Mouse (Mus musculus) brown adipose tissue, adult 24 weeks (tissue): ENCODE results near the gene Gprin3. TPM values are rescaled to one million over a fixed set of nuclear protein-coding genes. Genes with fewer than 3 reads are reported as not detected.

ENCODE experiments used
- H3K27ac ChIP-seq: fragments of 200-500 bp; replicated peaks from 2 replicates; pipeline ENCODE4 v1.5.1; 2012; ENCODE audit warnings: low read depth, mild to moderate bottlenecking, low read length
- H3K4me1 ChIP-seq: fragments of 200-500 bp; 2 replicates; pipeline ENCODE4 v1.6.1; 2012; ENCODE audit warnings: low read length, mixed read lengths; ENCODE audit not compliant: control insufficient read depth, insufficient read depth, insufficient read length
- H3K4me3 ChIP-seq: fragments of 200-500 bp; 2 replicates; pipeline ENCODE4 v1.5.1; 2012; ENCODE audit warnings: low read depth, mild to moderate bottlenecking, low read length, moderate library complexity; ENCODE audit not compliant: insufficient read depth
- polyA plus RNA-seq: library from polyadenylated mRNA; stranded (reverse); fragments of >200 nt; gene quantifications from 2 replicates; pipeline ENCODE4 v1.2.4, GENCODE M21; 2012; ENCODE audit not compliant: missing spikeins, insufficient read depth, insufficient read length

Gprin3 gene
- polyA plus RNA-seq, 1 experiment, result 3.7 TPM

DNA sequence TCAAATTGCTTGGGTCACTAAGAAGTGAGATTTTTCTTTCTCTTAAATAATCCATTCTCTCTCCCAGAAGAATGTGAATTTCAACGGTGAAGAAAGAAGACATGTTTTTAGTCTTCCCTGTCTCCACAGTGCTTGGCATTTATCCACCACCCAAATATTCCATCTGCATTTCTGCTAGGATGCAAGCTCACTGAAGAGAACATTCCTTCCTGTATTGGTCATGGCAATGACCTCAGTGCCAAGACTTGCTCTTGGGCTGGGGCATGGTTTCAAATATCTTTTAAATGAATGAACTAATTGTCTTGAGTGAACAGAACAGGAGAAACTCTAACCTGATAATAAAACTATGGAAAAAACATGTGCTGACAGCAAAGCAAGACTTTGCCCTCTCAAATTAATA lies 123.1 kb downstream of the Gprin3 start:
- Histone ChIP-seq H3K4me3 (no peak overlapping the region), H3K4me1 (no peaks in the 10 kb centered on the region), H3K27ac (no peak overlapping the region)

Other genes starting within 250 kb of the Gprin3 start
- 9.4 and 12.2 TPM in 2 replicates for gene Tigd2, start 217.4 kb downstream of the Gprin3 start, polyA plus RNA-seq